Mouse (Mus musculus) left cerebral cortex, adult 9 months (tissue): Measurements from ENCODE around the gene Aloxe3.

ENCODE experiments used
- DNase-seq, 2 experiments: peaks; one replicate each; pipeline ENCODE4 v3.0.0; 2022; ENCODE audit warnings: low spot score in 2 of 2

Aloxe3 gene

GRCm38 (mm10) chr11:69109032-69109900 is 16.4 kb upstream of the Aloxe3 start:
- no peak for DNase-seq

- peak in 1 of 2 experiments; percentile 92 for DNase-seq
These were observed 15.2 kb upstream of the Aloxe3 start for GRCm38 (mm10) chr11:69110319-69111046.

- no peak for DNase-seq
These were observed 14.5 kb upstream of the Aloxe3 start for GRCm38 (mm10) chr11:69111051-69111810.

GRCm38 (mm10) chr11:69111865-69112264 is 13.8 kb upstream of the Aloxe3 start:
- peak in 1 of 2 experiments; percentile 47 for DNase-seq

- no peak for DNase-seq
These were observed 11.7 kb upstream of the Aloxe3 start for GRCm38 (mm10) chr11:69114018-69114417.

- DNase-seq = no peak
These were observed 11.1 kb upstream of the Aloxe3 start for GRCm38 (mm10) chr11:69114621-69115020.

- DNase-seq = no peak
These were observed 8.9 kb upstream of the Aloxe3 start for GRCm38 (mm10) chr11:69116843-69117242.

GRCm38 (mm10) chr11:69117737-69118695 is 7.7 kb upstream of the Aloxe3 start:
- peak in 1 of 2 experiments; percentile 46 for DNase-seq

GRCm38 (mm10) chr11:69118765-69119164 is 6.9 kb upstream of the Aloxe3 start:
- DNase-seq = peak in 1 of 2 experiments; percentile 92

GRCm38 (mm10) chr11:69119446-69120155 is 6.1 kb upstream of the Aloxe3 start:
- DNase-seq = no peak

- DNase-seq = no peak
These were observed 5.3 kb upstream of the Aloxe3 start, which contains the start of gene Hes7 for GRCm38 (mm10) chr11:69120221-69121000. TSS of gene Hes7 (plus strand) at chr11:69120404.

- DNase-seq = no peak
These were observed 4.5 kb upstream of the Aloxe3 start for GRCm38 (mm10) chr11:69121001-69121740.

- DNase-seq = no peak
These were observed 3.9 kb upstream of the Aloxe3 start for GRCm38 (mm10) chr11:69121741-69122335.

GRCm38 (mm10) chr11:69122336-69122951 is 3.3 kb upstream of the Aloxe3 start, which contains the start of gene 9130213A22Rik:
TSS of gene 9130213A22Rik (minus strand) at chr11:69122589.
- DNase-seq = peak in 1 of 2 experiments; percentile 88

- DNase-seq = peak; percentile 85 to 96
These were observed 2.5 kb upstream of the Aloxe3 start for GRCm38 (mm10) chr11:69123056-69123692.

- peak; percentile 79 to 96 for DNase-seq
These were observed 1.8 kb upstream of the Aloxe3 start for GRCm38 (mm10) chr11:69123693-69124497.
